Mouse (Mus musculus): ENCODE results near the gene Pebp1.
"Not testable (repeated sequence)": the region's sequence is repeated elsewhere in the genome, so short reads cannot be mapped to it uniquely, and the experiment has no call there.

The Pebp1 gene

GRCm38 (mm10) chr5:117286831-117287822 lies at the start of gene Pebp1:
TSS of gene Pebp1 (minus strand) at chr5:117287625.
- no peak for DNase-seq (ENCODE audit: extremely low read depth, low read depth, low spot score)

- no peak for DNase-seq (ENCODE audit: extremely low read depth, low read depth, low spot score)
Observed at GRCm38 (mm10) chr5:117330457-117330856, 43.0 kb upstream of the Pebp1 start.

GRCm38 (mm10) chr5:117326408-117326807 lies 39.0 kb upstream of the Pebp1 start:
- no peak for DNase-seq (ENCODE audit: extremely low read depth, low read depth, low spot score)

DNA sequence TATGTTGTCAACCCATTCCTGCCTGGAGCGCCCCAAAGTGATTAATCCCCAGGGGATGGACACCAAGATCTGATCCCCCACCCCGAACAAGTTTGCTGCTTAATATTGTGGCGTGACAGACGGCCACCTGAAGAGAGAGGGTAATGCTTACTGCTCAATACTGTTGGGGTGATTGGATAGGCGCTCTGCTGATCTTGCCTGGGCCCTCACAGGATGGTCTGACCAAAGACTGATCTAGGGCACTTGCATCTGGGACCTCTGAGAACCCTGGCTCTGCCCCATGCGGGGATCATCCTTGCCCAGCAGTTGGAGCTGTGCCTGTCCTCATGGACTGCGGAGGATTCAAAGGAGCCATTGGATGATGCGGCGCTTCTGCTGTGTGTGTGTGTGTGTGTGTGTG lies 36.3 kb upstream of the Pebp1 start:
- DNase-seq (ENCODE audit: extremely low read depth, low read depth, low spot score), result no peak

DNA sequence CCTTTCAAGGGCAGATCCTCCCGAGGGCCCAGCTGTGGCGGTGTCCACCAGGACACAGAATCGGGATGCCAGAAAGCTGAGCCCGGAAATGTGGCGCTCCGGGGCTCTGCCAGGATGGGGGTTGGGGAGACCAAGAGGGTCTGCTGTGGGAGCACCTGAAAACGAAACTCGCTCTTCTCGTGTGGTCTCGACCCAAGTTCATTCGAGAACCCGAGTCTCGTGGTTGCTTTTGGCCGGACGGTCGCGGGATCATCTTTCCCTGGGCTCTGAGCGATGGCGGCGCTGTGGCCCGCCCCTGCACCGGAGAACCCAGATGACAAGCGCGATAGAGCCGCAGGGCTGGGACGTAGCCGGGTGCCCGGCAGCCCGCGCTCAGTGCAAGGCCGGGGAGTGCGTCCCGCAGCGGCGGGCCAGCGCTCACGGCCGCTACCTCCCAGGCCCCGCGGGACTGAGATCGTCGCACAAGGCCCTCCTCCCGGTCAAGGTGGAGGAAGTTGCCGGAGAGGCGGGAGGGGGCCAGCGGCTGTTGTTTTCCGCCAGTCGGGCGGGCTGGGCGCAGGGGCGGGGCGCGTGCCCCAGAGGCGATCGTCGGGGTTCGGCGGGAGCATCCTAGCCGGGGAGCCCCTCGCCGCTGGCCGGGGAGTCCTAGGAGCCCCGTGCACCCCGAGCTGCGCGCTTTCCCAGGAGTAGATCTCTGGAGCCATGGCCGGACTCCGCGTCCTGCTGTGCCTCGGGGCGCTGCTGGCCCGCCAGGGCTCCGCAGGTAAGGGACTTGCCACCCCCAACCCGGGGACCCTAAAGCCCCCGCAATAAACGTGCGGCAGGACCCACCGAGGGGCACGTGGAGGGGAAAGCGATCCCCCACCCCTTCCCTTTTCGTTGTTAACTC lies 31.6 kb upstream of the Pebp1 start, which contains the start of gene Vsig10:
Gene Vsig10 (plus strand): TSS at position 343 of the 889 bp plus-strand sequence.
- DNase-seq (ENCODE audit: extremely low read depth, low read depth, low spot score), result no peak

GRCm38 (mm10) chr5:117314587-117315428 lies 27.4 kb upstream of the Pebp1 start:
- DNase-seq (ENCODE audit: extremely low read depth, low read depth, low spot score), result no peak

DNA sequence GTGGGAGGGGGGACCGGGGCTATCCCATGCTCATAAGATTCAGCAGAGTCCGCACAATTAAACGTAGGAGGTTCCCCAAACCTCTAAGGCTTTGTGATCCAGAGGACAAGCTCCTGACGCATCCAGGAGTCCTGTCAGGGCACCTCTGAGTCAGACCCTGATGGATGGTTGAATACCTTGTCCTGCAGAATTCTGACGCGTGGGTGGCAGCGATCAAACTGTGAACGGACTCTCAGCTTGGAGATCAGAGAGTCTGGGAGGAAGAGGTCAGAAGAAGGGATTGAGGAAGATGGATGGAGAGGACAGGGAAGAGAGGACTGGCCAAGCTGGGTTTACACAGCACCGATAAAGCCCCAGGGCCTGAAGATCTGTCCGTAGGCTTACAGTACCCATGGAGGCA lies 26.5 kb upstream of the Pebp1 start:
- no peak for DNase-seq (ENCODE audit: extremely low read depth, low read depth, low spot score)

DNA sequence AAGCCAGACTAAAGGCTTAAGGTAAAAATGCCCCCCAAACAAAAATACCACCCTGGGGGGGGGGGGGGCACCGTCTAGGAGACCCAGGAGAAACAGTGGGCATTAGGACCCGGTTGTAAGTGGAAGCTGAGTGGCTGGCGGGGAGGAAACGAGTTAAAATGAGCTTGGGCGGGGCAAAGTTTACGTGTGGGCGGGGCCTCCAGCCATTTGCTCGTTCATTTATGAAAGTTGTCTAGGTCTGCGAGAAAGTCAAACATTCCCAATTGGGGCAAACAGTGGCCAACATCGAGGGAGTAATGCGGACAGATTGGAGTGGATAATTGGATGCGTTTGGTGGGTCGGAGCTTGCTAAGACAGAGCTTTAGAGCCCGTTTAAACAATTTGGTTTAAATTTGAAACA lies 26.0 kb upstream of the Pebp1 start:
- no peak for DNase-seq (ENCODE audit: extremely low read depth, low read depth, low spot score)

DNA sequence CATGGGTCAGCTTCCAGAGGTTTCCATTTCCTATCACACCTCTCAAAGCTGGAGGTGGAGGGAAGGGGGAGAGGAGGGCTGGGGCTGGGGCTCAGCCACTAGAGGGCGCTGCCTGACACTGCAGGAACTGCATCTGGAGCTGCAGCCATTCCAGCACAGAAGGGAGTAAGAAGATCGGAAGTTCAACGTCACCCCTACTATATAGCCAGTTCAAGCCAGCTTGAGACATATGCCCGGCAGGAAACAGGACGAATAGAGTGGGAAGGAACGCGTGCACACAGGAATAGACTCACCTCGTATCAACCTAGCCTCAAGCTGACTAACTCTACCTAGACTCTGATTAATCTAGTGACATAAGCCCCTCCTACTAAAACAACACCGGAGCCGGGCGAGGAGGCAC lies 20.3 kb upstream of the Pebp1 start:
- no peak for DNase-seq (ENCODE audit: extremely low read depth, low read depth, low spot score)

DNA sequence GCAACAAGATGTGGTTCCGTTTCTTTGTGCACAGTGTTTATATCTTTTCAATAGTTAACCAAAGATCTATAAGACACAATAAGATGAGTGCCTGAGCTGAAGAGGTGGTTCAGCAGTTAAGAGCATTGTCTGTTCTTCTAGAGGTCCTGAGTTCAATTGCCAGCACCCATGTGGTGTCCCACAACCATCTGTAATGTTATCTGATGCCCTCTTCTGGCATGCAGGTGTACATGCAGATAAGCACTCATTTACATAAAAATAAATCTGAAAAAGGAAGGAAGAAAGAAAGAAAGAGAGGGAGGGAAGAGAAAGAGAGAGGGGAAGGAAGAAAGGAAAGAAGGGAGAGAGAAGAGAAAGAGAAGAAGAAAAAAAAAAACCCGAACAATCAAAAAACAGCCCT lies 19.4 kb upstream of the Pebp1 start:
- no peak for DNase-seq (ENCODE audit: extremely low read depth, low read depth, low spot score)

GRCm38 (mm10) chr5:117305754-117306153 lies 18.3 kb upstream of the Pebp1 start:
- no peak for DNase-seq (ENCODE audit: extremely low read depth, low read depth, low spot score)

DNA sequence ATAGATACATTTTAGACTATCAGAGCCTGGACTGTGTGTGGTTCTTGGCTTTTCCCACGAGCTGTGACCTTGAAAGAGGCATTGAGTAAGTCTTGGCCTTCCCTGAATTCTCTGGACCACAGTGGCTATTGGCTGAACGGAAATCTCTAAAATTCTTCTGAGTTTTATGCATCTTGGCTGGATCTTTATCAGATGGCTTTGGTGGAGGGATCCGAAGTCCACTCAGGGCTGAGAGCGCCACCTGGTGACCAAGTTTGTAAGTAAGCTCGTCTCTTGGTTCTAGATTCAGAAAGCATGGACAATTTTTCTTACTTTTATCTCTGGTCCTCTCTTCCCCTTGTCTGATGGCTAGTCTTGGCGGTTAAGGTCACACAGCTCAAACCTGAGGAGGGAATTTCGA lies 17.5 kb upstream of the Pebp1 start:
- DNase-seq (ENCODE audit: extremely low read depth, low read depth, low spot score), result no peak

GRCm38 (mm10) chr5:117303691-117304579 lies 16.5 kb upstream of the Pebp1 start:
- no peak for DNase-seq (ENCODE audit: extremely low read depth, low read depth, low spot score)

GRCm38 (mm10) chr5:117302899-117303298 lies 15.5 kb upstream of the Pebp1 start:
- DNase-seq (ENCODE audit: extremely low read depth, low read depth, low spot score), result no peak

DNA sequence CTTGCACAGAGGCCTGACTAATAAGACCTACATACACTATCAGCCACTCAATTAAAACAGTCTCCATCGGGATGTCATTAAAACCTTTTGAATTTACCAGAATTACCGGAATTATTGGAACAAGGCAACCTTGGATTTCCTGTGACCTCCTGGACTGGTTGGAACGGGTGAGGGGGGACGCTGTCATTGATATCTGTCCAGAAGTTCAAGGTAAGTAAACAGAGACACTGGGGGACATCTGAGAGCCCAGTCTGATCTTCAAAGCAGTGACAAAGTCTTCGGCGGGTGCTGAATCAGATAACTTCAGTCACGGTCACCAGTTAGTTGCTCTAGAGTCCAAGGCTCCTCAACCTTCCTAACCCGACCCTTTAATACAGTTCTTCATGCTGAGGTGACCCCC lies 7.6 kb upstream of the Pebp1 start:
- DNase-seq (ENCODE audit: extremely low read depth, low read depth, low spot score), result no peak

DNA sequence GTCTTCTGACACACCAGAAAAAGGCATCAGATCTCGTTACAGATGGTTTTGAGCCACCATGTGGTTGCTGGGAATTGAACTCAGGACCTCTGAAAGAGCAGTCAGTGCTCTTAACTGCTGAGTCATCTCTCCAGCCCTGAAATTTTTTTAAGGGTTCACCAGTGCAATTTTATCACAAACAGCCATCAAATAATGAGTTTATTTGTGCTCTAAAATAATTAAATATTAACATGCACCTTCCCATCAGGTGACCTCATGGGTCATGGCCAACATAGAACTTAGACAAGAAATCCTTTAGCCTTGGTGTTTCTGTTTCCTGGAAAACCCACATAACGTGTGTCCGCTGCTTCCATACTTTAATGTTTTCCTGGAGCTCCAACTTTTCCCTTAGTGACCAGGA lies 6.4 kb upstream of the Pebp1 start:
- DNase-seq (ENCODE audit: extremely low read depth, low read depth, low spot score), result not testable (repeated sequence)

DNA sequence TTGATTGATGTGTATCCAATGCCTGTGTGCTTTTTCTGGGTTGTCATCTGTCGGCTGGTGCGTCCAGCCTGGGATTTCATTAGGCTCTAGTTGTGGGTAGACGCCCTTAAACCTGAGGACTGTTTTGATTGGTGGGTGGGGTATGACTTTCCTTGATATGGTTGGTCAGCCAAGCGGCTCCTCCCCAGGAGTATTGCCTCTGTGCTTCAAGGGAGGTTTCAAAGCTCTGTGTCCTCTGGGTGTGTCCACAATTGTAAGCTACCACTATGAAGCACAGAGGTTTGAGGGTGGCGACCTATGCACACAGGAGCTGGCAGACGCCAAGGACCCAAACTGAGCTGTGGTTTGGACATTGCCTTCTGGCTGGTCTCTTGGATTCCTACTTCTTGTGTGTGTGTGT lies 5.1 kb upstream of the Pebp1 start:
- DNase-seq (ENCODE audit: extremely low read depth, low read depth, low spot score), result no peak

DNA sequence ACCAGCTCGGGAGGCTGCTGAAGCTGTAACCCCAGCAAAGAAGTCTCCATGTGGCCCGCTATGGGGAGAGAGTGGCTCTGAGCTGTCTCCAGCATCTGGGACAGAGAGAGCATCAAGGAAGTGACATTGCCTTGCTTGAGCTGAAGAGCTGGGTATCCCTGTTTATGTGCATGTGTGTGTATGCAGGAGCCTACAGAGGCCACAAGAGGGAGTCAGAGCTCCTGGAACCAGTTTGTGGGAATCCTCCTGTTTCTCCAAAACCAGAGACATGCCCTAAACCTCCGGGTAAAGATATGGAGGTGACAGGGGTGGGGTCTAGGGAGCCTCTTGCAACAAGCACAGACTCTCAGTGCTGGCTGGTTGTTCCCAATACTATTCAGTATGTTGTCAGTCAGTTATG lies 3.9 kb upstream of the Pebp1 start:
- DNase-seq (ENCODE audit: extremely low read depth, low read depth, low spot score), result no peak

GRCm38 (mm10) chr5:117290081-117290480 lies 2.7 kb upstream of the Pebp1 start:
- no peak for DNase-seq (ENCODE audit: extremely low read depth, low read depth, low spot score)

- no peak for DNase-seq (ENCODE audit: extremely low read depth, low read depth, low spot score)
Observed at GRCm38 (mm10) chr5:117289646-117290045, 2.2 kb upstream of the Pebp1 start.

Data from fat pad, adult 2 months (tissue).